Mouse (Mus musculus): ENCODE data around the gene Gm1043. TPM values are rescaled to one million over a fixed set of nuclear protein-coding genes. Genes with fewer than 3 reads are reported as not detected.
A peak's percentile ranks its signal among the peaks of the same experiment; 100 is the strongest.

The Gm1043 gene
- polyA plus RNA-seq, 1 experiment from 2014 or later = 0.07 TPM

- no peak for ATAC-seq (replicated peaks; ENCODE audit: low FRiP score)
- Histone ChIP-seq H3K4me2 (ENCODE audit: low read depth, low read length, severe bottlenecking) (no peak overlapping the region), H3K36me3 (ENCODE audit: control insufficient read depth, insufficient read depth, low read length) (no peaks in the 10 kb centered on the region; the same call in 1 of the 2 replicates), H3K27me3 (ENCODE audit: control insufficient read depth, insufficient read depth, low read length) (no peaks in the 10 kb centered on the region), H3K4me3 (ENCODE audit: low read depth, low read length) (no peak overlapping the region), H3K9ac (ENCODE audit: low read length) (no peak overlapping the region), H3K4me1 (replicated peaks; ENCODE audit: control insufficient read depth, insufficient read depth, low read length) (peaks cover 3% of the 10 kb centered on the region), H3K9me3 (ENCODE audit: control insufficient read depth, low read length) (no peaks in the 10 kb centered on the region), H3K27ac (ENCODE audit: low read depth, low read length) (no peak overlapping the region)
- DNase-seq (ENCODE audit: low spot score) = no peak
- 86% methylated on average over 9 of the region's 9 CpGs for whole genome bisulfite sequencing
Observed at GRCm38 (mm10) chr5:37252101-37252804, 167.1 kb downstream of the Gm1043 start.

- Histone ChIP-seq H3K27ac (ENCODE audit: low read depth, low read length) (no peak overlapping the region), H3K9ac (ENCODE audit: low read length) (no peak overlapping the region), H3K4me1 (replicated peaks; ENCODE audit: control insufficient read depth, insufficient read depth, low read length) (no peaks in the 10 kb centered on the region), H3K36me3 (ENCODE audit: control insufficient read depth, insufficient read depth, low read length) (no peaks in the 10 kb centered on the region; the same call in 1 of the 2 replicates), H3K27me3 (ENCODE audit: control insufficient read depth, insufficient read depth, low read length) (no peaks in the 10 kb centered on the region), H3K4me2 (ENCODE audit: low read depth, low read length, severe bottlenecking) (no peak overlapping the region), H3K4me3 (ENCODE audit: low read depth, low read length) (no peak overlapping the region), H3K9me3 (ENCODE audit: control insufficient read depth, low read length) (no peaks in the 10 kb centered on the region)
- DNase-seq (ENCODE audit: low spot score) = no peak
- no peak for ATAC-seq (replicated peaks; ENCODE audit: low FRiP score)
- WGBS = 93% methylated on average over 4 of the region's 4 CpGs
Observed at GRCm38 (mm10) chr5:37254523-37254922, 169.4 kb downstream of the Gm1043 start.

- H3K4me1 ChIP-seq (replicated peaks; ENCODE audit: control insufficient read depth, insufficient read depth, low read length) = no peaks in the 10 kb centered on the region
- H3K9me3 ChIP-seq (ENCODE audit: control insufficient read depth, low read length) = no peaks in the 10 kb centered on the region
- H3K27me3 ChIP-seq (ENCODE audit: control insufficient read depth, insufficient read depth, low read length) = no peaks in the 10 kb centered on the region
- 72% methylated on average over 7 of the region's 7 CpGs for WGBS
- DNase-seq (ENCODE audit: low spot score) (no peak), ATAC-seq (replicated peaks; ENCODE audit: low FRiP score) (no peak)
- no peak overlapping the region for H3K9ac ChIP-seq (ENCODE audit: low read length)
- no peak overlapping the region for H3K27ac ChIP-seq (ENCODE audit: low read depth, low read length)
- H3K36me3 ChIP-seq (ENCODE audit: control insufficient read depth, insufficient read depth, low read length) = no peaks in the 10 kb centered on the region; the same call in 1 of the 2 replicates
- H3K4me2 ChIP-seq (ENCODE audit: low read depth, low read length, severe bottlenecking) = no peak overlapping the region
- no peak overlapping the region for H3K4me3 ChIP-seq (ENCODE audit: low read depth, low read length)
Observed at GRCm38 (mm10) chr5:37256823-37257222, 171.7 kb downstream of the Gm1043 start.

- Histone ChIP-seq H3K36me3 (ENCODE audit: control insufficient read depth, insufficient read depth, low read length) (no peaks in the 10 kb centered on the region; the same call in 1 of the 2 replicates), H3K9me3 (ENCODE audit: control insufficient read depth, low read length) (no peaks in the 10 kb centered on the region), H3K27me3 (ENCODE audit: control insufficient read depth, insufficient read depth, low read length) (no peaks in the 10 kb centered on the region), H3K9ac (ENCODE audit: low read length) (no peak overlapping the region), H3K4me2 (ENCODE audit: low read depth, low read length, severe bottlenecking) (no peak overlapping the region), H3K27ac (ENCODE audit: low read depth, low read length) (no peak overlapping the region), H3K4me1 (replicated peaks; ENCODE audit: control insufficient read depth, insufficient read depth, low read length) (no peaks in the 10 kb centered on the region), H3K4me3 (ENCODE audit: low read depth, low read length) (no peak overlapping the region)
- 73% methylated on average over 5 of the region's 5 CpGs for WGBS
- ATAC-seq (replicated peaks; ENCODE audit: low FRiP score) (no peak), DNase-seq (ENCODE audit: low spot score) (peak; percentile 62)
Observed at GRCm38 (mm10) chr5:37257243-37257642, 172.1 kb downstream of the Gm1043 start.

- H3K9ac ChIP-seq (ENCODE audit: low read length) = no peak overlapping the region
- no peak for ATAC-seq (replicated peaks; ENCODE audit: low FRiP score)
- no peaks in the 10 kb centered on the region for H3K27me3 ChIP-seq (ENCODE audit: control insufficient read depth, insufficient read depth, low read length)
- 73% methylated on average over 5 of the region's 5 CpGs for WGBS
- H3K4me3 ChIP-seq (ENCODE audit: low read depth, low read length) = no peak overlapping the region
- H3K4me1 ChIP-seq (replicated peaks; ENCODE audit: control insufficient read depth, insufficient read depth, low read length) = no peaks in the 10 kb centered on the region
- no peak overlapping the region for H3K4me2 ChIP-seq (ENCODE audit: low read depth, low read length, severe bottlenecking)
- H3K36me3 ChIP-seq (ENCODE audit: control insufficient read depth, insufficient read depth, low read length) = no peaks in the 10 kb centered on the region
- DNase-seq (ENCODE audit: low spot score) = no peak
- no peak overlapping the region for H3K27ac ChIP-seq (ENCODE audit: low read depth, low read length)
- no peaks in the 10 kb centered on the region for H3K9me3 ChIP-seq (ENCODE audit: control insufficient read depth, low read length)
Observed at GRCm38 (mm10) chr5:37261734-37262133, 176.6 kb downstream of the Gm1043 start.

- H3K4me1 ChIP-seq (replicated peaks; ENCODE audit: control insufficient read depth, insufficient read depth, low read length) = no peaks in the 10 kb centered on the region
- no peak overlapping the region for H3K9ac ChIP-seq (ENCODE audit: low read length)
- no peaks in the 10 kb centered on the region; the same call in 1 of the 2 replicates for H3K36me3 ChIP-seq (ENCODE audit: control insufficient read depth, insufficient read depth, low read length)
- no peaks in the 10 kb centered on the region for H3K9me3 ChIP-seq (ENCODE audit: control insufficient read depth, low read length)
- no peak for DNase-seq (ENCODE audit: low spot score)
- no peak overlapping the region for H3K4me2 ChIP-seq (ENCODE audit: low read depth, low read length, severe bottlenecking)
- H3K27me3 ChIP-seq (ENCODE audit: control insufficient read depth, insufficient read depth, low read length) = no peaks in the 10 kb centered on the region
- no peak overlapping the region for H3K27ac ChIP-seq (ENCODE audit: low read depth, low read length)
- H3K4me3 ChIP-seq (ENCODE audit: low read depth, low read length) = no peak overlapping the region
- 89% methylated on average over 6 of the region's 6 CpGs for WGBS
- ATAC-seq (replicated peaks; ENCODE audit: low FRiP score) = no peak
Observed at GRCm38 (mm10) chr5:37263816-37264215, 178.6 kb downstream of the Gm1043 start.

Other genes with a start within 250 kb of the Gm1043 start
- gene Ppp2r2c, start 216.9 kb upstream of the Gm1043 start, polyA plus RNA-seq (2014; fragmentation: Nextera tagmentation; extraction: Ambion mirVana) = 1.0 and 1.4 TPM in 2 replicates
- 8.8 and 9.3 TPM in 2 replicates for gene Wfs1, start 96.2 kb upstream of the Gm1043 start, polyA plus RNA-seq (2014; fragmentation: Nextera tagmentation; extraction: Ambion mirVana)
- gene Crmp1, start 156.6 kb downstream of the Gm1043 start, polyA plus RNA-seq (2014; fragmentation: Nextera tagmentation; extraction: Ambion mirVana) = 241 and 272 TPM in 2 replicates